Comparison of ENCODE assay signal across 17 mouse cellular contexts in the genomic region with DNA sequence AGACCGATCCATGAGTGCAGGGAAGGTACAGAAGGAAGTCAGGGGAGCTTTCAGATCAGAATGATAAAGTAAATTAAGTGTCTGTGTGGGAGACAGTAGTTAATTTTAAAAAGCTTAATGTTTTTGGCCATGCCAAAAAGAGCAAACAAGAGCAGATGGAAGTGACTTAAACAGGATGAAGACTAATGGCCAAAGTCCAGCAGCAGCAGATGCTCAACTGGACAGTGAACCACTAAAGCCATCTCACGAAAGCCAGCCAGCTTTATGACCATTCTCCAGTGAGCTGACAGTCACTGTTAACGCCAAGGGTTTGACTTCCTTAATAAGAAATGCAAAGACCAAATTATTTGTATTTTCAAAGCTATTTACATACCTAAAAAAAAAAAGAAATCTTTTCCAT.
A peak's percentile ranks its signal among the peaks of the same experiment; 100 is the strongest.
DNase-seq lines count a peak whose midpoint lies in the region; ATAC-seq and TF ChIP-seq lines count a peak whose summit lies in the region.
"Had no signal": no experiment of that assay in that cellular context is flagged by ENCODE, and none has a peak within 500 bp of the region (broad histone marks: within the 10 kb centered on the region; RNA-seq: fewer than 3 reads in every experiment).

No protein-coding gene starts in this region.

- no peak overlapping the region for H3K4me2 ChIP-seq in kidney, embryonic 16.5 days (replicated peaks; ENCODE audit: low read depth, low read length)
- H3K4me2 ChIP-seq in lung, embryonic 14.5 days: no peak overlapping the region
- no peak overlapping the region for H3K4me2 ChIP-seq in stomach, postnatal 0 days (replicated peaks; ENCODE audit: low read depth)
- H3K4me2 ChIP-seq: embryonic facial prominence, embryonic 12.5 days; liver, embryonic 12.5 days had no signal

- no peaks in the 10 kb centered on the region for H3K27me3 ChIP-seq in kidney, embryonic 16.5 days (ENCODE audit: insufficient read depth, low read length)
- no peaks in the 10 kb centered on the region for H3K27me3 ChIP-seq in lung, embryonic 14.5 days (ENCODE audit: insufficient read depth, low read length)
- H3K27me3 ChIP-seq in stomach, postnatal 0 days (ENCODE audit: control insufficient read depth, insufficient read depth, low read length): no peaks in the 10 kb centered on the region
- H3K27me3 ChIP-seq: embryonic facial prominence, embryonic 12.5 days; liver, embryonic 12.5 days; megakaryocyte, embryonic 14.5 days had no signal

- no peak for TF ChIP-seq EP300 in stomach, postnatal 0 days (optimal IDR thresholded peaks at IDR 0.05)

- H3K4me3 ChIP-seq in kidney, embryonic 16.5 days (ENCODE audit: low read length): no peak overlapping the region
- H3K4me3 ChIP-seq in lung, embryonic 14.5 days (ENCODE audit: low read depth, low read length): no peak overlapping the region
- no peak overlapping the region for H3K4me3 ChIP-seq in lung, adult 2 months (replicated peaks; ENCODE audit: extremely low read depth, low read depth, low read length)
- no peak overlapping the region for H3K4me3 ChIP-seq in embryonic fibroblast, embryonic 13.5 days (ENCODE audit: insufficient read depth, low read length)
- no peak overlapping the region for H3K4me3 ChIP-seq in stomach, postnatal 0 days (ENCODE audit: low read depth, low read length)
- H3K4me3 ChIP-seq: embryonic facial prominence, embryonic 12.5 days; liver, embryonic 12.5 days; megakaryocyte, embryonic 14.5 days had no signal

- H3K4me1 ChIP-seq in kidney, embryonic 16.5 days (ENCODE audit: insufficient read depth, low read length): peaks cover 77% of the 10 kb centered on the region
- H3K4me1 ChIP-seq in lung, embryonic 14.5 days (ENCODE audit: insufficient read depth): 0 out of 2 replicates have a peak, but pooled peaks cover 9% of the 10 kb centered on the region
- no peaks in the 10 kb centered on the region; the same call in 1 of the 2 replicates for H3K4me1 ChIP-seq in lung, adult 2 months (ENCODE audit: control insufficient read depth, insufficient read depth, low read length)
- H3K4me1 ChIP-seq in embryonic fibroblast, embryonic 13.5 days (ENCODE audit: control insufficient read depth, insufficient read depth, low read length): peaks cover 13% of the 10 kb centered on the region
- 0 out of 2 replicates have a peak, but pooled peaks cover 2% of the 10 kb centered on the region for H3K4me1 ChIP-seq in stomach, postnatal 0 days (replicated peaks; ENCODE audit: control insufficient read depth, insufficient read depth)
- H3K4me1 ChIP-seq: megakaryocyte, embryonic 14.5 days had no signal

- H3K36me3 ChIP-seq in kidney, embryonic 16.5 days (ENCODE audit: insufficient read depth, low read length): peaks cover 4% of the 10 kb centered on the region; the same call in 1 of the 2 replicates
- H3K36me3 ChIP-seq in lung, embryonic 14.5 days (ENCODE audit: insufficient read depth): 0 out of 2 replicates have a peak, but pooled peaks cover 4% of the 10 kb centered on the region
- no peaks in the 10 kb centered on the region for H3K36me3 ChIP-seq in stomach, postnatal 0 days (ENCODE audit: control insufficient read depth, insufficient read depth, low read length)
- H3K36me3 ChIP-seq: embryonic facial prominence, embryonic 12.5 days; G1E; liver, embryonic 12.5 days had no signal

- TF ChIP-seq POLR2A in lung, adult 2 months (IDR thresholded peaks at IDR 0.05; ENCODE audit: borderline replicate concordance, extremely low read depth, low read depth, low read length): no peak
- no peak for TF ChIP-seq POLR2A in embryonic fibroblast, embryonic 13.5 days (IDR thresholded peaks at IDR 0.05; ENCODE audit: low read depth, low read length)

- no peak overlapping the region for H3K9ac ChIP-seq in kidney, embryonic 16.5 days (replicated peaks; ENCODE audit: low read length)
- no peak overlapping the region for H3K9ac ChIP-seq in lung, embryonic 14.5 days
- H3K9ac ChIP-seq in stomach, postnatal 0 days (ENCODE audit: low read length): no peak overlapping the region
- H3K9ac ChIP-seq: embryonic facial prominence, embryonic 12.5 days; forebrain, postnatal 0 days; liver, embryonic 12.5 days had no signal

- WGBS in kidney, embryonic 16.5 days: 51% methylated on average over 3 of the region's 3 CpGs
- 44% methylated on average over 3 of the region's 3 CpGs for WGBS in lung, embryonic 14.5 days
- WGBS in lung, adult 2 months: 55% methylated on average over 3 of the region's 3 CpGs
- 49% methylated on average over 3 of the region's 3 CpGs for WGBS in stomach, postnatal 0 days

- DNase-seq in cerebellum, postnatal 4 days (ENCODE audit: low spot score in 2 of 2): no peak
- no peak for DNase-seq in kidney, postnatal 36 days
- DNase-seq in lung, embryonic 14.5 days: peak; percentile 43
- DNase-seq in lung, adult 2 months: no peak
- no peak for DNase-seq in stomach, postnatal 0 days (ENCODE audit: low spot score)
- DNase-seq: forebrain, postnatal 0 days; heart, postnatal 36 days; thymus, adult 18-20 months had no signal

- no peaks in the 10 kb centered on the region for H3K9me3 ChIP-seq in kidney, embryonic 16.5 days (ENCODE audit: low read length)
- H3K9me3 ChIP-seq in lung, embryonic 14.5 days (ENCODE audit: low read depth, low read length): no peaks in the 10 kb centered on the region
- H3K9me3 ChIP-seq in stomach, postnatal 0 days (ENCODE audit: control insufficient read depth, low read length): no peaks in the 10 kb centered on the region
- H3K9me3 ChIP-seq: embryonic facial prominence, embryonic 12.5 days; liver, embryonic 12.5 days; megakaryocyte, embryonic 14.5 days had no signal

- ATAC-seq in cerebellum, adult (ENCODE audit: insufficient number of reproducible peaks, low FRiP score, low TSS enrichment): 0 out of 2 replicates have a peak, but pooled peaks have one; percentile 62
- ATAC-seq in kidney, embryonic 16.5 days (ENCODE audit: low FRiP score, low TSS enrichment): no peak
- ATAC-seq in lung, embryonic 14.5 days (ENCODE audit: insufficient read depth): no peak
- ATAC-seq in stomach, postnatal 0 days (ENCODE audit: low FRiP score, low TSS enrichment): no peak
- ATAC-seq: CD4-positive, CD25-positive, alpha-beta regulatory T cell, adult 4 months; forebrain, postnatal 0 days; liver, embryonic 12.5 days; lung, postnatal 0 days had no signal

- H3K27ac ChIP-seq in kidney, embryonic 16.5 days (ENCODE audit: low read length): peak overlapping the region; percentile 74
- H3K27ac ChIP-seq in lung, embryonic 14.5 days (ENCODE audit: low read depth): no peak overlapping the region
- H3K27ac ChIP-seq in embryonic fibroblast, embryonic 13.5 days (ENCODE audit: insufficient read depth, low read length): peak overlapping the region; percentile 55; the same call in 1 of the 2 replicates
- H3K27ac ChIP-seq in stomach, postnatal 0 days (replicated peaks): no peak overlapping the region
- H3K27ac ChIP-seq: embryonic facial prominence, embryonic 12.5 days; liver, embryonic 12.5 days had no signal

- TF ChIP-seq CTCF in lung, embryonic 14.5 days (IDR thresholded peaks at IDR 0.05; ENCODE audit: low read depth): no peak
- no peak for TF ChIP-seq CTCF in lung, adult 2 months (IDR thresholded peaks at IDR 0.05; ENCODE audit: insufficient read depth, low read length)
- no peak for TF ChIP-seq CTCF in embryonic fibroblast, embryonic 13.5 days (IDR thresholded peaks at IDR 0.05; ENCODE audit: borderline replicate concordance, insufficient read depth, low read length)
- TF ChIP-seq CTCF in stomach, postnatal 0 days (IDR thresholded peaks at IDR 0.05; ENCODE audit: low read depth): no peak

Comparison
In these comparisons a context has a peak if more than half of its experiments do, and no peak if none do; other contexts are left out.
1. H3K27ac ChIP-seq: peak in kidney, embryonic 16.5 days (single experiment) and embryonic fibroblast, embryonic 13.5 days (single experiment); none in lung, embryonic 14.5 days (single experiment) and stomach, postnatal 0 days (single experiment).